Mouse (Mus musculus) gastrocnemius, postnatal 10 days (tissue): ENCODE data around the gene Tmem52b. TPM values are rescaled to one million over a fixed set of nuclear protein-coding genes. Genes with fewer than 3 reads are reported as not detected.
"Not testable (repeated sequence)": the region's sequence is repeated elsewhere in the genome, so short reads cannot be mapped to it uniquely, and the experiment has no call there.

Experiments used
- DNase-seq: peaks from one replicate; pipeline ENCODE4 v3.0.0; 2021; ENCODE audit warnings: mixed read lengths
- long read RNA-seq, 2 experiments: library from polyadenylated mRNA; stranded (forward); transcript quantifications; one replicate each; pipeline ENCODE4 v2.0.0; 2021
- total RNA-seq, 2 experiments: library from RNA; stranded (reverse); gene quantifications; 2 replicates each; pipeline ENCODE4 v1.2.3; 2021

Gene Tmem52b
- not detected for total RNA-seq
- long read RNA-seq, experiment 1, result 0 reads
- long read RNA-seq, experiment 2, result 0 reads

- DNase-seq, result no peak
These were observed at the start of gene Tmem52b for GRCm38 (mm10) chr6:129512367-129512766. Tmem52b (plus strand) TSS chr6:129512555.

- DNase-seq, result no peak
These were observed 41.0 kb upstream of the Tmem52b start for GRCm38 (mm10) chr6:129471386-129471785.

- DNase-seq, result no peak
These were observed 39.7 kb upstream of the Tmem52b start for GRCm38 (mm10) chr6:129472627-129473026.

GRCm38 (mm10) chr6:129476404-129477126 lies 35.8 kb upstream of the Tmem52b start:
- no peak for DNase-seq

- no peak for DNase-seq
These were observed 32.0 kb upstream of the Tmem52b start for GRCm38 (mm10) chr6:129480089-129480958.

- DNase-seq, result no peak
These were observed 17.4 kb upstream of the Tmem52b start for GRCm38 (mm10) chr6:129494924-129495323.

- DNase-seq, result no peak
These were observed 14.8 kb upstream of the Tmem52b start for GRCm38 (mm10) chr6:129497345-129498218.

GRCm38 (mm10) chr6:129499516-129499915 lies 12.8 kb upstream of the Tmem52b start:
- DNase-seq, result not testable (repeated sequence)

GRCm38 (mm10) chr6:129503471-129503870 lies 8.9 kb upstream of the Tmem52b start:
- DNase-seq, result no peak

GRCm38 (mm10) chr6:129507024-129507423 lies 5.3 kb upstream of the Tmem52b start, which contains the start of gene Olr1:
Olr1 (minus strand) TSS chr6:129507165.
- DNase-seq, result no peak

- no peak for DNase-seq
These were observed 2.0 kb upstream of the Tmem52b start for GRCm38 (mm10) chr6:129510120-129510911.

- no peak for DNase-seq
These were observed 513 bp downstream of the Tmem52b start for GRCm38 (mm10) chr6:129512868-129513267.

GRCm38 (mm10) chr6:129513409-129513808 lies 1.1 kb downstream of the Tmem52b start:
- no peak for DNase-seq

- no peak for DNase-seq
These were observed 2.0 kb downstream of the Tmem52b start for GRCm38 (mm10) chr6:129514376-129514775.

GRCm38 (mm10) chr6:129515068-129515467 lies 2.7 kb downstream of the Tmem52b start:
- DNase-seq, result no peak

- no peak for DNase-seq
These were observed 4.0 kb downstream of the Tmem52b start for GRCm38 (mm10) chr6:129516388-129516787.

GRCm38 (mm10) chr6:129517752-129518408 lies 5.5 kb downstream of the Tmem52b start:
- DNase-seq, result no peak

- no peak for DNase-seq
These were observed 13.7 kb downstream of the Tmem52b start for GRCm38 (mm10) chr6:129526069-129526468.

- no peak for DNase-seq
These were observed 15.1 kb downstream of the Tmem52b start for GRCm38 (mm10) chr6:129527416-129527815.

- DNase-seq, result no peak
These were observed 17.2 kb downstream of the Tmem52b start for GRCm38 (mm10) chr6:129529605-129530004.

- no peak for DNase-seq
These were observed 17.9 kb downstream of the Tmem52b start for GRCm38 (mm10) chr6:129530261-129530660.
